Mouse (Mus musculus) heart, postnatal 0 days (tissue): Measurements from ENCODE around the gene Snrpa1.

Source experiments
- CTCF ChIP-seq: IDR thresholded peaks from 2 replicates; pipeline ENCODE4 v1.5.1; 2016; ENCODE audit warnings: antibody characterized with exemption, control low read depth, low read depth
- EP300 ChIP-seq: IDR thresholded peaks from 2 replicates; pipeline ENCODE4 v1.6.1; 2016; ENCODE audit warnings: antibody characterized with exemption, low read depth

- no peak for TF ChIP-seq CTCF
- no peak for TF ChIP-seq EP300
Observed at GRCm38 (mm10) chr7:66044617-66045016, 14.2 kb upstream of the Snrpa1 start.
